Mouse (Mus musculus) urinary bladder, postnatal 0 days (tissue): ENCODE data around the gene Olfr725. TPM values are rescaled to one million over a fixed set of nuclear protein-coding genes. Genes with fewer than 3 reads are reported as not detected.

ENCODE experiments used
- polyA plus RNA-seq: library from polyadenylated mRNA; unstranded; fragments of >200 nt; fragmentation: Nextera tagmentation; extraction: Ambion mirVana; gene quantifications from 2 replicates; pipeline ENCODE4 v1.2.1, GENCODE M21; 2015

Gene Olfr725
- polyA plus RNA-seq = not detected in 2 replicates

GRCm38 (mm10) chr14:50040275-50040674 is at the start of gene Olfr725:
Olfr725 (minus strand) TSS chr14:50040375.

Other genes starting within 250 kb of the Olfr725 start
- not detected in 2 replicates for gene Olfr722, start 138.4 kb downstream of the Olfr725 start, polyA plus RNA-seq
- not detected in 2 replicates for gene Olfr723, start 108.6 kb downstream of the Olfr725 start, polyA plus RNA-seq
- not detected in 2 replicates for gene Olfr724, start 77.1 kb downstream of the Olfr725 start, polyA plus RNA-seq
- gene Olfr726, start 50.6 kb upstream of the Olfr725 start, polyA plus RNA-seq = not detected in 2 replicates
- not detected in 2 replicates for gene Olfr727, start 82.8 kb upstream of the Olfr725 start, polyA plus RNA-seq
- not detected in 2 replicates for gene Olfr728, start 102.3 kb upstream of the Olfr725 start, polyA plus RNA-seq
- gene Olfr729, start 112.5 kb upstream of the Olfr725 start, polyA plus RNA-seq = not detected in 2 replicates
- gene Olfr730, start 147.8 kb upstream of the Olfr725 start, polyA plus RNA-seq = not detected in 2 replicates
- gene Olfr731, start 201.5 kb upstream of the Olfr725 start, polyA plus RNA-seq = not detected in 2 replicates
- not detected in 2 replicates for gene Olfr732, start 243.8 kb upstream of the Olfr725 start, polyA plus RNA-seq